Mouse (Mus musculus) cerebellum, adult 8-10 months (tissue): Measurements from ENCODE around the gene Bri3.
"Not testable (repeated sequence)": the region's sequence is repeated elsewhere in the genome, so short reads cannot be mapped to it uniquely, and the experiment has no call there.

Source experiments
- DNase-seq: peaks from one replicate; pipeline ENCODE4 v3.0.0; 2022

Gene Bri3

DNA sequence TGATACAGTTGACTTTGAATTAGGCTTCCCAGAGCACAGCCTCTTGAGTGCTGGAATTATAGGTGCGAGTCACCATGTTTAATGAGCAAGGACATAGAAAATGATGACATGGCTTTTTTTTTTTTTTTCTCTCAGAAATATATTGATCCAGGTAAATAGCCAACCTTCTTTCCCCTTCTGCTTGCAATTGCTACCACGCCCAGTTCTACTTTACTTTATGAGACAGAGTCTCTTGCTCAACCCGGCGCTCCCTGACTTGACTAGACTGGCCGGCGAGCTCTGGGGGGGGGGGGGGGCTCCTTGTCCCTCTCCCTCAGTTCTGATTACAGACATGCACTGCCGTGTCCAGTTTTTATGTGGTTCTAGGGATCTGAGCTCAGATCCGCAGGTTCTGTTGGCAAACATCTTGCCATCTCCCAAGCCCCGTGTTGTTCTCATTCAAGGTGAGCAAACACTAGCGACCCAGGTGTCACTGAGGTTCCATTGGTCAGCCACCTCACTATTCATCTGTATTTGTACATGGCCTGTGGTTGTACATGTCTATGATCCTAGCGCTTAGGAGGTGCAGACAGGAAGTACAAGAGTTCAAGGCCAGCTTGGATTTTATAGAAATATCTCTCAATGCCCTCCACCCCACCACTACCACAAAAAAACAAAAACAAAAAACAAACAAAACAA is 120.6 kb downstream of the Bri3 start:
- DNase-seq, result no peak

DNA sequence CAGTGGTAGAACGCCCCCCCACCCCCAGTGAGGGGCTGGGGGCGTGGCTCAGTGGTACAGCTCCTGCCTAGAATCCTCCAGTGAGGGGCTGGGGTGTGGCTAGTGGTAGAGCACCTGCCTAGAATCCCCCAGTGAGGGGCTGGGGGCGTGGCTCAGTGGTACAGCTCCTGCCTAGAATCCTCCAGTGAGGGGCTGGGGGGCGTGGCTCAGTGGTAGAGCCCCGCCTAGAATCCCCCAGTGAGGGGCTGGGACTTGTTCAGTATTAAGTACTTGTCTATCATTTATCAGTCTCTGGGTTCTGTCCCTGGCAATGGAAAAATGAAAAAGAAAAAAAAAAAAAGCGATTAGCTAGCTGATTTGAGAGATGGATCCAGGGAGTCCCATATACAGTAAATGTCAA is 122.3 kb downstream of the Bri3 start:
- not testable (repeated sequence) for DNase-seq

DNA sequence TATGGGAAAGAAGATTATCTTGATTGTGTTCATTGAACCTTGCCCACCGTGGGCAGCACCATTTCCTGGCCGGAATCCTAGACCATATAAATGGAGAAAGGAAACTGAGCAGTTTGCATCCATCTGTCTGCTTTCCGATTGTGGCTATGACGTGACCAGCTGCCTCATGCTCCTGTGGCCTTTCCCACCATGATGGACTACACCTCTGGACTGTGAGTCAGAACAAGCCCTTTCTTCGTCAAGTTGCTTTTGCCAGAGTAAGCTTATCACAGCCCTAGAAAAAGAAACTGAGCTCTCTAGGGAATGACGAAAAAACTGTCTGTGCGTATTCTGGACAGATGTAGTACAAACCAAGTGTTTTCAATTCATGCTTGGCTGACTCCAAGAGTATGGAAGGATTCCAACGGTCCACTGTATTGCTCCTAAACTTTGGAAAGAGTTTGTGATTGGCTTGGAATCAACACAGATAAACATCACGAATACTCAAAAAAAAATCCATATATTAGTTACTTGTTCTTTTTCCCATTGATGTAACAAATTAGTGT is 124.5 kb downstream of the Bri3 start:
- DNase-seq, result no peak

DNA sequence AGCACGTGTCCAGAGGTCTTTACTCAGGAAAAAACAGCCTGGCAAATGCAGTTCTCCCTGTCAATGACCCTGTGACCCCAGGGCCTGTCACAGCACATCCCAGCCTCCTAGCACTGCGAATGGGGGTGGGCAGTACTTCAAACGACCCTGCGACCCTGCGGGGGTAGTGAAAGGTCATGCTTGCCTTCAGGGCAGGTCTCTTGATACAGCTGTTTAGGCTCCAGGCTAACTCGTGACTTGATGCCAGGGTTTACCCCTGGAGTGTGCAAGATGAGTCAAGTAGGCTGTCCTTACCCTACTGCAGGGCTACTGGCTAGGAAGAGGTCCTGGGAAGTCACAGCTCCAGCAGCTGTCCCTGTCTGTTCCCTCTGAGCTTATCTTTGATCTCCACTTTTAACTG is 126.7 kb downstream of the Bri3 start:
- no peak for DNase-seq

DNA sequence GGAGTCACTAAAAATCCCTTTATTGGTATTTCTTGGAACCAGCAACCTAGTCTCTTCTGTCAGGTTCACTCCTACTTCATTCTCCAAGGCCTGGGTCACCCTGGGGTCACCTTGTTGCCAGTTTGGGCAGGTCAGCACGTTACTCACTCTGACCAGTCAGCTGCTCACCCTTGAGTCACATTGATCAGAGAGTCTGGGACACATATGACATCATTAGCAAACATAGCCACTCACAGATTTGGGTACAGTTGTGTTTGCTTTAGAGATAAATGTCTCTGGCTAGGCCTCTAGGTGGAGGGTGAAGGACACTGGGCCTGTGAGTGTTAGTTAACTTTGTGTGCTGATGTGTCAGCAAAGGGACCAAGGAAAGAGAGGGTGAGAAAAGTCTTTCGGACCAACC is 127.9 kb downstream of the Bri3 start:
- no peak for DNase-seq

DNA sequence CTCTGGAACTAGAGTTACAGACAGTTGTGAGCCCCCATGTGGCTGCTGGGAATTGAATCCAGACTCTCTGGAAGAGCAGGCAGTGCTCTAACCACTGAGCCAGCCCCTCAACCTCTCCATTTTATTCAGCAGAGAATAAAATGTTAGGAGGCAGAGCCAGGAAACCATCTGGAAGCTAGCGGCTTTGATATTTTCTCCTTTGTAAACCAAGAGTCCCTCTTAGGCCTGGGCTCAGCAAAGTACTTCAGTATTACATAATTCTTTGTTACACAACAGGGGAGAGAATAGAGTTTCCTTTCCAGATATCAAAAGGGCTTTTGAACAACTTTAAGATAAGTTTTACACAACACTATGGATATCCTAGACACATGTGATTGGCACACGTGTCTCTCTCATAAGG is 128.6 kb downstream of the Bri3 start:
- no peak for DNase-seq

DNA sequence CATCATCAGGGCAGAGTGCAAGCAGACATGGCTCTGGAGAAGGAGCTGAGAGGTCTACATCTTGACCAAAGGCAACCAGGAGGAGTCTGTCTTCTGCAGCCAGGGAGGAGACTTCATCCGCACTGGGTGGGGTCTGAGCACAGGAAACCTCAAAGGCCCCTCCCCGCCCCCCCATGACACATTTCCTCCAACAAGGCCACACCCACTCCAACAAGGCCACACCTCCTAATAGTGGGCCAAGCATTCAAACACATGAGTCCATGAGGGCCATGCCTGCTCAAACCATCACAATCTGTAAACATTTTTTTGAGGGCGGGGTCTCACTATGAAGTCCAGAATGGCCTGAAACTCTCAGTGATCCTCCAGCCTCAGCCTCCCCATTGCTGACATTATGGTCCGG is 135.2 kb downstream of the Bri3 start:
- DNase-seq, result no peak

DNA sequence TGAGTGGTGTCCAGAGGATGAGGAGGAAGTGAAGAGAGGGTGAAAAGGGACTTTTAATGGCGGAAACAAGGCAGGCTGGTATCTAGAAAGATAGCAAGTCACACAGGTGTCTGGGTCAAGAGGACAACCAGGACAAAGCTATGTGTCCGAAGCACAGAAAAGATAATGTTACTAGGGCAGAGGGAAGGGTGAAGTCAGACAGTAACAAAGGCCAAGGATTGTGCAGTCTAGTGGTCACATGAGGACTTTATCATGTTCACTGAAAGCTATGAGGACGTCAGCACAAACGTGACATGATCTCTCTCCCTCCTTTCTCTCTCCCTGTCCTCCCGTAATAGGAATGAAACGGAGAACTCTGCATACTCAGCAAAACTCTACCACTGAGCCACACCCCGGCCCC is 136.5 kb downstream of the Bri3 start:
- no peak for DNase-seq

DNA sequence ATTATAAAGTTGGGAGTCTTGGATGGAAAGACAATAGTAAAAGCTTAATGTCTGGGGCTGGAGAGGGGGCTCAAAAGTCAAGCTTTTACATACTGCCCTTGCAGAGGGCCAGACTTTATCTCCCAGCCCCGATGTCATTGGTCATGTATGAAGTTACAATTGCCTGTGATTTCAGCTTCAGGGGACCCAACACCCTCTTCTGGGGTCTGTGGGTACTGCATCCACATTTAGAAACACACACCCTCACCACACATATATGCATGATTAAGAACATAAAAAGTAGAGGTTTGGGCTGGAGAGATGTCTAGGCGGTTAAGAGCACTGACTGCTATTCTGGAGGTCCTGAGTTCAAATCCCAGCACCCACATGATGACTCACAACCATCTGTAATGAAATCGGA is 137.5 kb downstream of the Bri3 start:
- DNase-seq, result no peak

DNA sequence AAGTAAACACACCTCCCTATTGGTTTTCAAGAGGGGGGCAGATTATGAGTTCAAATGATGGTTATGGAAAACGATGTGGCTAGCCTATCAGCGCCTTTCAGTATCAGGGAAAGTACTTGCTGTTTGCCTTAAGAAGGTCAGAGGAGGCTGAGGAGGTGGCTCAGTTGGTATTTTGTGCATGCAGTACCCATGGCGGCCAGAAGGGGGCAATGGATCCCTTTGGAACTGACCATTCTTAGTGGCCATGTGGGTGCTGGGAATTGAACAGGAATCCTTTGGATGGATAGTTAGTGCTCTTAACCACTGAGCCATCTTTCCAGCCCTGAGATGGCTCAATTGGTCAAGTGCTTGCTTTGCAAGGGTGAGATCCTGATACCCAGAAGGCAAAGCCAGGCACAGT is 139.7 kb downstream of the Bri3 start:
- DNase-seq, result no peak

DNA sequence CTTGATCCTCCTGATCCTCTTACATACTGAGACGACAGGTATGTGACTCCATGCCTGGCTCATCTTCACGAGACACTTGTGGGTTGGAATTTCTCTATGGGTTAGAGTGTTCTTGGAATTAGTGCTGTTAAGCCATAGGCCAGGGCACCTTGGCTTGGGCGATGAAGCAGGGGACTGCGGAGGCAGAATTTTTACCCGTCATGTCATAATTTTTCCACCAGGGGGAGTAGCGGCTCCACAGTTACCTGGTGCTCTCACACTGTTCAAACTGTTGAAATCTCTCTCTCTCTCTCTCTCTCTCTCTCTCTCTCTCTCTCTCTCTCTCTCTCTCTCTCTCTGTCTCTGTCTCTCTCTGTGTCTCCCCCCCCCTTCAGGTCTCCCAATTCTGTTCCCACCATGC is 143.6 kb downstream of the Bri3 start:
- DNase-seq, result peak; percentile 45

DNA sequence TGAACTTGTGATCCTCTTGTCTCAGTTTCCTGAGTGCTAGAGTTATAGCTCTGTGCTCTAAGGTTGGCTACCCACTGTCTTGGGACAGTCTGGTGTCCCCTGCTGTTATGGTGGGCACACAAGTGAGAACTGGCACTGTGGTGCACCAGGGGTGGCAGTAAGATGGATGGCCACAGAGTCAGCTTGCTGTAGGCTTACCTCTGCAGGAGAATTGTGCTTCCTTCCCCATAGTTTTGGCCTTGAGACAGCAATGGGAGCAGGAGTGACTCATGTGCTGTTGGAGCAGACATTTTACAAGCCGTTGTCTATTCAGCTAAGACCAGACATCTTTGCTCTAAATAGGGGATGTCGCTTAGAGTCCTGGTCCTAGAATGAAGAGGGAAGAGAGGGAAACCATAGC is 149.9 kb downstream of the Bri3 start:
- DNase-seq, result no peak

DNA sequence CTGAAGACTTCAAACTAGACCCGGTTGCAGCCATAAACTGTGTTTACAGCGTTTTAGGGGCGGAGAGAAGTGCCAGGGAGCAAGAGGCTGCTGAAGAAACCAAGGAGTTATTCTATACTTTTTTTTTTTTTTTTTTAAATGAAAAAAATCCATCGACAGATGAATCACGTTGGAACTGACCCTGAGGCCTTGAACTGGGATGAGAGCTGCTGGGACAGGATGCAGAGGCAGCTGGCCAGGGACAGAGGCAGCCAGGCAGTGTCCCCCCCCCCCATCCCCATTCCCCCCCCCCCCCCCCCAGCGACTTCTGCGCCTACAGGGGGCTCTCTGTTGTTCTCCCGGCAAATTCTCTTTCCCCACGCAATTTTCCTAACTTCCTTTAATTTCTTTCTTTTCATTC is 153.3 kb downstream of the Bri3 start:
- no peak for DNase-seq

DNA sequence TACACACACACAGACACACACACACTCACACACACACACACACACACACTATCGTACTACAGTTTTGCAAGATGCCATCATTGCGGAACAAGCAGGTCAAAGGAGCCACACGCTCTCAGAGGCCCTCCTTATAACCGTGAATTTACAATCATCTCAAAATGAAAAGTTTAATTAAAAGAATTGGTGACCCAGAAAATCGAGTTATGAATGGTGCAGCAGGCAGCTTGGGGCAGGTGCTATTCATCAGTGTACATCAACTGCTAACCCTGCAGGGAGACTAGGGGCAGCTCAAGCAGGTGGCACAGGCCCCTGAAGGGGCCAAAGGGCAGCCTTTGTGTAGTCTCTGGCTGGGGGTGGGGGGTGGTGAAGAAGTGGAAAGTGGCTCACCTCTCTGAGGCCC is 156.6 kb downstream of the Bri3 start:
- no peak for DNase-seq

DNA sequence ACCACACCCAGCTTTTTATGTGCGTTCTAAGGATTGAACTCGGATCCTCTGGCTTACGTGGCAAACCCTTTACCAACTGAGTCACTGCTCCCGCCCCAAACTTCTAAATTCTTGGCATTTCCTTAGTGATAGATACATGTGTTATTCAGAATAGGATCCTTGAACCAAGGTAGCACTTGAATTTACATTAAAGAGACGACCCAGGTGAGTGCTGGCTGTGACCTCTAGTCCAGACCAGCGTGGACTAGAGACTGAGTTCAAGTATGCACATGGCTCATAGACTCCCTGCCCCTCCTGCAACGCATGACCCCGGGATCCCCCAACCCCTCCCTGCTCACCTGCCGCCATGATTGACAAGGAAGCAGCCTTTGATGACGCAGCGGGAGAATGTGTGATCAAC is 162.0 kb downstream of the Bri3 start:
- DNase-seq, result no peak

DNA sequence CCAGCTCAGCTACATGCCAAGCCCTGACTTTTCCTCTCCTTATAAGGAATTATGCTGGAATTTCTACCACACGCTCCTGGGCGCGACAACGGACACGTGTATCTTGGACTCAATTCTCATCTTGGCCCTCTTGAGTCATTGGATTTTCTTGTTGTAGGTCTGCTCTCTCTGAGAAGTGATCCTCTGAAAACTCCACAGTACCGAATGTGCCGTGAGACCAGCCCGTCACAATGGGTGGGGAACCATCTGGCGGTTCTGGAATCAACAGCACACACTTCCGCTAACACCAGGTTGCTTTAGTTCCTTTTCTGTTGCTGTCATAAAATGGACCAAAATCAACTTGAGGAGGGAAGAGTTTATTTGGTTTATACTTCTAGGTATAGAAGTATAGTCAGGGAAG is 166.4 kb downstream of the Bri3 start:
- DNase-seq, result no peak

DNA sequence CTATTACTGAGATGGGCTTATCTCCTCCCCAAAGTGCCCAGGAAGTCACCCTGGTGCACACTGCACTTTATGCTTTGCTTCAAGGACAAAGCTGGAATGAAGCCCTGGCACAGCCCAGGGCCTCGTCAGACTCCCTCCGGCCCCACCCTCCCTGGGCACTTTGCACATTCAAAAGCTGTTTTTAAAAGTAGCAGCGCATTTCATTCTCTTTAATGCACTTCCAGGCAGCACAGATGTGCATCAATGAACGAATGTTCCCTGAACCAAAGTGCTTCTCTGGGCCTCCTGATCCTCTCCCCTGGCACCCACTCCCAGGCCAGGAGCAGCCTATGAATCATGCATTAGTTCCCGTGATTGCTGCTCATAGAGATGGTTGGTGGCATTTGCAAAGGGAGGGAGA is 167.5 kb downstream of the Bri3 start:
- no peak for DNase-seq

DNA sequence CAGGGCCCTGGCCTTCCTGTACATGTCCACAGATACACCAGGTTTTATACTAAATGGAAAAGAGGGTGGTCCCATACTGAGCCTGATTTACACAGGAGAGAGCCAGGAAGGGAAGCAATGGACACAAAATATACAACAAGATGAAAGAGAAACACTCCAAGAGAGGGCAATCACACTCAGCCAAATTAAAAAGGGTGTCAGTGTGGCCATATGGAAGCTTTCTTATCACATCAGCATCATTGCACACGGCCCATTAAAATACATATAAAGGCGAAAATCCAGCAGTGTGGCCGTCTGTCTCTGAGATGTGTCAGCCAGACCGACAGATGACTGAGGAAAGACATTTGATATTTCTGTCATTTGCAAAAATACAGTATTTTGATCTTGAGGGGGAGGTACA is 168.5 kb downstream of the Bri3 start:
- no peak for DNase-seq

DNA sequence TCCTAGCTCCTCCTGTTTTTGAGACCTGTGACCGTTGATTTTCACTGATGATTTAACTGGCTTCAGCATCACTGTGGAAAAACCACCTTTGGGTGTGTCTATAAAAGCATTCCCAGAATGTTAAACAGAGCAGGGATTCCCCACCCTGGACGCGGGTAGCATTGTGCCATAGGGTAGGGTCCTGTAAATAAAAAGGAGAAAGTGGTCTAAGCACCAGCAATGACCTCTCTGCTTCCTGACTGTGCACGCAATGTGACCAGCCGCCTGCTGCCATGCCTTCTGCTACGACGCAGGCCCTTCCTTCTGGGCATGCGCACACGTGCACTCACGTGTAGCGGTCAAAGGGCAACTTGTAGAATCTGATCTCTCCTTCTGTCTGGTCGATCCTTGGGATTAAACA is 174.2 kb downstream of the Bri3 start:
- no peak for DNase-seq

DNA sequence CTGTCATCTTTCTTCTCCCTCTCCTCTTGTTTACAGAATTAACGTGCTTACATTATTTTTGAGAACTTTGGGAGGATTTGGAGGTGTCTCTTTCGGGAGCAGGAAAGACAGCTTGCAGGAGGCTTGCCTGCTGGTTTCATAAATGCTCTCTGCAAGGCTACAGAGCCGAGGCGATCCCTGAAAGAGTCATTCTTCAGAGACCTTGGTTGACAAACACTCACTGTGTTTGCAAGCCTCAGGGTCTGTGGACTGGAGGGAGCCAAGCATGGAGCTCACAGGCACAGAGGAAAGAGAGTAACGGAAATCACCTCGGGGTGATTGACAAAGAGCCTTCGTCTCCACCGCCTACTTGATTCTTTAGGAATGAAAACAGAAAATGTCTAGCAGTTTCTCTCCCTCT is 175.8 kb downstream of the Bri3 start:
- no peak for DNase-seq

DNA sequence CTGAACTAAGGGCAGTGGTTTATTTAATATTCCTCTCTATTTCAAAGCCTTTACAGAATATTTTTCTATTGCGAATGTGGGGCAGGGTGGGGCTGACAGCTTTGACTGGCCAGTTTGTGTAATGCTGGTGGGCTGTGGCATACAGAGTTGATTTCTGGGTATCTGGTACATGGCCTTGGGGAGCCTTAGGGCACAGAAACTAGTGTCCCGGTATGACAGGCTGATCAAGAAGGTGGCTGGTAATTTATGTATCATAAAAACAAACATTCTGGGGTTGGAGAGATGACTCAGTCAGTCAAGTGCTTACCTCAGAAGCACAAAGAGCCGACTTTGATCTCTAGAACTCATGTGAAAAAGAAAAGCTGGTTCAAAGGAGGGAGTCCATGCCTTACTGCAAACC is 182.5 kb downstream of the Bri3 start:
- DNase-seq, result no peak

DNA sequence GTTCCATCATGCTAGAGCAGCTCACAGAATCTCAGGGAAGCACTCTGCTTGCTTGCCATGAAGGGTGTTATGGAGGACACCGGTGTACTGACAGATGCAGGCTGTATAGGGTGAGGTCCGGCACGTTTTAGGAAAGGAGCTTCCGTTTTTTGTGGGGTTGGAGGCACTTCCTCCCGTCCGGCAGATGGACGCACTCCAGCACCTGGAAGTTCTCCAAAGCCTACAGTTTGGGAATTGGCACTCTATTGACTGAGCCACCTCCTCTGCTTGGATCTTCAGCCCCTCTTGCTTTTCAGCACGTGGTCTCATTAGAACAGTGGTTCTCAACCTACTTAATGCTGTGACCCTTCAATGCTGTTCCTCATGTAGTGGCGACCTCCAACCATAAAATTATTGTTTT is 183.6 kb downstream of the Bri3 start:
- DNase-seq, result no peak

DNA sequence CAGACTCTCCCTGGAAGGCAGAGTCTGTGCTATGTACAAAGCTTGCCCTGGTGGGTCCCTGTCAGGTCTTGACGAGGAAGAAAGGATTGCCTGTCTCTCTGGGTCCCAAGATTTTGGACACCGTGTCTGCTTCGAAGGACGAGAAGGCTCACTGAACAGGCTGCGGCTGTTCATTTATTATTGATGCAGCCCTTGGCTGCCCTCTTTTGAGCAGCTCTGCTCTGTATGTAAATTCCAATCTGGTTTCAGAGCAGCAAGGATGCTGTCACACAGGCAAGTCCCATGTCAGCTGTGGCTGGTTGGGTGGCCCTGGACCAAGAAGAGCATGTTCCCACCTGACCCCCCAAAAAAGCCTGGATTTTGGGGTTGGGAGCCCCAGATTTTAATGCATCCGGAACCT is 187.2 kb downstream of the Bri3 start:
- no peak for DNase-seq

DNA sequence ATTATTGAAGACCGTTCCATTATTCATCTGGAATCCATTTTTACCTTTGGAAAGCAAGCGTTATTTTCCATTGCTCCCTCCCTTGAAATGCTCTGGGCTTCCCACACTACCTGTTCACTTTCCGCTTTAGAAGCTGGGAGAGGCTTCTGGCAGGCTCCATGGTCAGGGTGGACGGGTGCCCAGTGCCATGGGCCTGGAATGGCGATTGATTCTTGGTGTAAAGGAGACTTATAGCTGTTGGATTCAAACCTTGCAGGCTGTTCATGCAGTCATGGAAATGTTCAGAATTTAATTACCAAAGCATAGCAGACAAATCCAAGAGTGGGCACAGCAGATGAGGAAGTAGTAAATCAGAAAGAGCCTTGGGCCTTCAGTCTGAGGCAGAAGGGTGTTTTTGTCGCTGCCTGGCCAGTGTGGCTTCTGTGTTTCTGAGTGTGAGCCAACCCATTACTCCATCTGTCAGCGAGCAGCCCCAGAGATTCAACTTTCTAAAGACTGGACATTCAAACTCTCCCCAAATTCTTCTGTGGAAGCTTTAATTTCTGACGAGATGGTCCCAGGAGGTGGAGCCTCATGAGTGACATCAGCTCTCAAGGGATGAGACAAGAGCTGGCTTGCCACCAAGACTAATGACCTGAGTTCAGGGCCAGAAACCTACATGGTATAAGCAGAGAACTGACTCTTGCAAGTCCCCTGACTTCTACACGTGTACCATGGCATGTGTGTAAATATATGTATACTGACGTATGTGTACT is 195.2 kb downstream of the Bri3 start:
- peak; percentile 39 for DNase-seq

DNA sequence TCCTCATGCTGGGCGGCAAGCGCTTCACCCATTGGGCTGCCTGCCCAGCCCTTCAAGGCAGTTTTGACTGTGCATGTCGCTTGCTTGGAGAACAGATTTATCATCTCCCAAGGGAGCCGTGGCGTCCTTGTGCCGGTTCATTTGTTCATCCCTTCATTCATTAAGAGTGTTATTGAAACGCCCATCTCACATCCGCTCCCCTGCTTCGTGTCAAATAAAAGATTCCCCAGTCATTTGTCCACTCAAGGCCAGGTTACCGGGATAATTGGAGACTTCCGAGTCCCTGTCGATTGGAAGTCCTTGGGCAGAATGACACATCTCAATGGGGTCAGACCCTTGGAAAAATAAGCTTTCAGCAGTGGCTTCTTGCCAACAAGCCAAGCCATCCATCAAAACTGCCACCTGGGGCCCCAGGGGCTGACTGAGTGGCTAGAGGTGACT is 197.6 kb downstream of the Bri3 start:
- DNase-seq, result no peak
